Mouse (Mus musculus) neural tube, embryonic 14.5 days (tissue): ENCODE results near the gene Ogdh. TPM values are rescaled to one million over a fixed set of nuclear protein-coding genes. Genes with fewer than 3 reads are reported as not detected.

Source experiments
- ATAC-seq: fragments of 200-750 bp; cut with Nextera tagmentation; 2 replicates; pipeline ENCODE4 v1.8.0; 2017; ENCODE audit warnings: low read depth, mild to moderate bottlenecking, moderate TSS enrichment, moderate library complexity
- H3K27ac ChIP-seq: fragments of 300-500 bp; sonication (generic); 2 replicates; pipeline ENCODE4 v1.5.1; 2014; ENCODE audit warnings: low read depth, mild to moderate bottlenecking, control low read depth, low read length, moderate library complexity, mixed read lengths
- H3K27me3 ChIP-seq: fragments of 300-500 bp; sonication (generic); 2 replicates; pipeline ENCODE4 v1.6.1; 2014; ENCODE audit warnings: low read length; ENCODE audit not compliant: control insufficient read depth, insufficient read depth
- H3K36me3 ChIP-seq: fragments of 300-500 bp; sonication (generic); 2 replicates; pipeline ENCODE4 v1.6.1; 2014; ENCODE audit warnings: low read length, mixed read lengths; ENCODE audit not compliant: control insufficient read depth, insufficient read depth
- H3K4me1 ChIP-seq: fragments of 300-500 bp; sonication (generic); 2 replicates; pipeline ENCODE4 v1.6.1; 2014; ENCODE audit warnings: low read length; ENCODE audit not compliant: control insufficient read depth, insufficient read depth
- H3K4me2 ChIP-seq: fragments of 300-500 bp; sonication (generic); 2 replicates; pipeline ENCODE4 v1.6.1; 2014; ENCODE audit warnings: mild to moderate bottlenecking, low read depth, low read length, control low read depth
- H3K4me3 ChIP-seq: fragments of 300-500 bp; sonication (generic); 2 replicates; pipeline ENCODE4 v1.5.1; 2014; ENCODE audit warnings: low read depth, low read length, control low read depth, mixed read lengths
- H3K9ac ChIP-seq: fragments of 300-500 bp; sonication (generic); replicated peaks from 2 replicates; pipeline ENCODE4 v1.6.1; 2014; ENCODE audit warnings: low read depth, mild to moderate bottlenecking, control low read depth, low read length, mixed read lengths
- H3K9me3 ChIP-seq: fragments of 300-500 bp; sonication (generic); 2 replicates; pipeline ENCODE4 v1.6.1; 2016; ENCODE audit warnings: low read length; ENCODE audit not compliant: control insufficient read depth
- WGBS: fragments of 180-500 bp; shearing (Covaris S2); extraction: QIAGEN DNeasy Blood & Tissue Kit; methylation state at CpG from one replicate; pipeline ENCODE4 v1.1.7; 2014; 5-methylcytosine and 5-hydroxymethylcytosine counted together
- polyA plus RNA-seq: library from polyadenylated mRNA; unstranded; fragments of >200 nt; fragmentation: Nextera tagmentation; extraction: Ambion mirVana; gene quantifications from 2 replicates; pipeline ENCODE4 v1.2.1, GENCODE M21; 2014

Gene Ogdh
- polyA plus RNA-seq, 1 experiment from 2014 or later: 115 TPM

- H3K9ac ChIP-seq: peak within 1 kb of the TSS; percentile 65
- peaks cover 48% of the 10 kb centered on the region for H3K36me3 ChIP-seq
- peaks cover 9% of the 10 kb centered on the region for H3K4me1 ChIP-seq
- peak; percentile 96 for ATAC-seq
- peak within 1 kb of the TSS; percentile 90 for H3K4me2 ChIP-seq
- WGBS: 2% methylated on average over 50 of the region's 50 CpGs
- H3K4me3 ChIP-seq: peak within 1 kb of the TSS; percentile 73
- H3K27ac ChIP-seq: peak within 1 kb of the TSS; percentile 93
- no peaks in the 10 kb centered on the region for H3K9me3 ChIP-seq
- no peaks in the 10 kb centered on the region for H3K27me3 ChIP-seq
These were observed 23.8 kb upstream of the Ogdh start, which contains the start of gene Ddx56 for GRCm38 (mm10) chr11:6267320-6268254. TSS of gene Ddx56 (minus strand) at chr11:6267772.

GRCm38 (mm10) chr11:6273607-6274006, 17.8 kb upstream of the Ogdh start:
- Histone ChIP-seq H3K4me1 (peaks cover 15% of the 10 kb centered on the region), H3K27ac (no peak overlapping the region), H3K4me3 (peak overlapping the region; percentile 94), H3K27me3 (no peaks in the 10 kb centered on the region), H3K9me3 (no peaks in the 10 kb centered on the region), H3K36me3 (peaks cover 16% of the 10 kb centered on the region), H3K9ac (peak overlapping the region; percentile 87), H3K4me2 (peak overlapping the region; percentile 97)
- ATAC-seq: no peak
- WGBS: 63% methylated on average over 11 of the region's 11 CpGs

- WGBS: 1% methylated on average over 39 of the region's 39 CpGs
- Histone ChIP-seq H3K9ac (peak within 1 kb of the TSS; percentile 87), H3K36me3 (peaks cover 16% of the 10 kb centered on the region), H3K4me3 (peak within 1 kb of the TSS; percentile 94), H3K4me1 (peaks cover 15% of the 10 kb centered on the region), H3K4me2 (peak within 1 kb of the TSS; percentile 97), H3K27ac (peak within 1 kb of the TSS; percentile 75), H3K27me3 (no peaks in the 10 kb centered on the region), H3K9me3 (no peaks in the 10 kb centered on the region)
- ATAC-seq: peak; percentile 97
These were observed 16.9 kb upstream of the Ogdh start, which contains the start of gene Tmed4 for GRCm38 (mm10) chr11:6274387-6275093. TSS of gene Tmed4 (minus strand) at chr11:6274870.

GRCm38 (mm10) chr11:6275094-6275484, 16.3 kb upstream of the Ogdh start:
- H3K27me3 ChIP-seq: no peaks in the 10 kb centered on the region
- ATAC-seq: no peak; the same call in 1 of the 2 replicates
- H3K4me2 ChIP-seq: peak overlapping the region; percentile 97
- peaks cover 15% of the 10 kb centered on the region for H3K4me1 ChIP-seq
- peaks cover 16% of the 10 kb centered on the region for H3K36me3 ChIP-seq
- H3K27ac ChIP-seq: peak overlapping the region; percentile 75
- H3K9ac ChIP-seq: peak overlapping the region; percentile 53
- 21% methylated on average over 7 of the region's 7 CpGs for whole genome bisulfite sequencing
- no peaks in the 10 kb centered on the region for H3K9me3 ChIP-seq
- peak overlapping the region; percentile 94 for H3K4me3 ChIP-seq

- H3K9me3 ChIP-seq: no peaks in the 10 kb centered on the region
- H3K27me3 ChIP-seq: no peaks in the 10 kb centered on the region
- H3K4me1 ChIP-seq: peaks cover 15% of the 10 kb centered on the region
- H3K9ac ChIP-seq: no peak overlapping the region
- peaks cover 3% of the 10 kb centered on the region; the same call in 1 of the 2 replicates for H3K36me3 ChIP-seq
- no peak for ATAC-seq
- WGBS: 76% methylated on average over 3 of the region's 3 CpGs
- H3K27ac ChIP-seq: no peak overlapping the region
- no peak overlapping the region for H3K4me2 ChIP-seq
- no peak overlapping the region for H3K4me3 ChIP-seq
These were observed 15.0 kb upstream of the Ogdh start for GRCm38 (mm10) chr11:6276466-6276865.

- H3K4me3 ChIP-seq: no peak overlapping the region
- no peak for ATAC-seq
- 60% methylated on average over 3 of the region's 3 CpGs for WGBS
- H3K36me3 ChIP-seq: no peaks in the 10 kb centered on the region
- H3K9me3 ChIP-seq: no peaks in the 10 kb centered on the region
- H3K27me3 ChIP-seq: no peaks in the 10 kb centered on the region
- no peak overlapping the region for H3K27ac ChIP-seq
- H3K4me2 ChIP-seq: no peak overlapping the region
- no peaks in the 10 kb centered on the region for H3K4me1 ChIP-seq
- no peak overlapping the region for H3K9ac ChIP-seq
These were observed 8.5 kb upstream of the Ogdh start for GRCm38 (mm10) chr11:6282940-6283339.

GRCm38 (mm10) chr11:6290138-6290537, 1.3 kb upstream of the Ogdh start:
- no peak overlapping the region for H3K9ac ChIP-seq
- 94% methylated on average over 3 of the region's 3 CpGs for WGBS
- H3K4me2 ChIP-seq: no peak overlapping the region
- no peaks in the 10 kb centered on the region for H3K27me3 ChIP-seq
- no peaks in the 10 kb centered on the region for H3K36me3 ChIP-seq
- H3K4me3 ChIP-seq: no peak overlapping the region
- H3K4me1 ChIP-seq: peaks cover 6% of the 10 kb centered on the region
- ATAC-seq: no peak
- H3K27ac ChIP-seq: no peak overlapping the region
- no peaks in the 10 kb centered on the region for H3K9me3 ChIP-seq

- peak overlapping the region; percentile 75 for H3K4me3 ChIP-seq
- ATAC-seq: no peak
- H3K27ac ChIP-seq: peak overlapping the region; percentile 95
- H3K4me1 ChIP-seq: peaks cover 6% of the 10 kb centered on the region
- no peaks in the 10 kb centered on the region for H3K27me3 ChIP-seq
- WGBS: 35% methylated on average over 3 of the region's 3 CpGs
- H3K4me2 ChIP-seq: peak overlapping the region; percentile 78
- no peaks in the 10 kb centered on the region for H3K36me3 ChIP-seq
- no peaks in the 10 kb centered on the region for H3K9me3 ChIP-seq
- peak overlapping the region; percentile 71 for H3K9ac ChIP-seq
These were observed 550 bp upstream of the Ogdh start for GRCm38 (mm10) chr11:6290883-6291282.
